Mouse (Mus musculus): Measurements from ENCODE around the gene Usp54. TPM values are rescaled to one million over a fixed set of nuclear protein-coding genes. Genes with fewer than 3 reads are reported as not detected.
"Not testable (repeated sequence)": the region's sequence is repeated elsewhere in the genome, so short reads cannot be mapped to it uniquely, and the experiment has no call there.

The Usp54 gene
- total RNA-seq, 2 experiments from 2014 or later = 42.6 to 50.8 TPM

- no peak for DNase-seq (ENCODE audit: extremely low spot score in 1 of 2, low spot score in 1 of 2)
Observed at GRCm38 (mm10) chr14:20655731-20656130, 14.9 kb upstream of the Usp54 start.

- DNase-seq (ENCODE audit: extremely low spot score in 1 of 2, low spot score in 1 of 2) = no peak
Observed at GRCm38 (mm10) chr14:20654690-20655421, 14.0 kb upstream of the Usp54 start.

- DNase-seq (ENCODE audit: extremely low spot score in 1 of 2, low spot score in 1 of 2) = no peak
Observed at GRCm38 (mm10) chr14:20651722-20652256, 10.9 kb upstream of the Usp54 start.

DNA sequence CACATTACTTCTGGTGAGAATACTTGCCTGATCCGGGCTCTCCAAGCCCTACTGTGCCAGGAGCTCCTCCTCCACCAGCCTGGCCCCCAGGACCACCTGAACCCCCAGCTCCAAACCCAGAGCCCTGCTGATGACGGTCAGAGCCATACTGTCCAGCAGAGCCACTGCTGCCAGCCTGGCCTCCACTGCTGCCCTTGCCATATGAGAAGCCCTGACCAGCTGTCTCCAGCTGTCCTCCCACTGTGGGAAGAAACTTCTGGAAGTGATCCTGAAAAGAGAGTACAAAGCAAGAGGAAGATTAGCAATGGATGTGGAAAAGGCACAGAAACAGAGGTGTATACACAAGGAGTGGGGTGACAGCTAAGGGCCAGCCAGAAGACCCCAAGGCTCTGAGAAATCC is 10.1 kb upstream of the Usp54 start:
- no peak for DNase-seq (ENCODE audit: extremely low spot score in 1 of 2, low spot score in 1 of 2)

- DNase-seq (ENCODE audit: extremely low spot score in 1 of 2, low spot score in 1 of 2) = no peak
Observed at GRCm38 (mm10) chr14:20646381-20646780, 5.5 kb upstream of the Usp54 start.

DNA sequence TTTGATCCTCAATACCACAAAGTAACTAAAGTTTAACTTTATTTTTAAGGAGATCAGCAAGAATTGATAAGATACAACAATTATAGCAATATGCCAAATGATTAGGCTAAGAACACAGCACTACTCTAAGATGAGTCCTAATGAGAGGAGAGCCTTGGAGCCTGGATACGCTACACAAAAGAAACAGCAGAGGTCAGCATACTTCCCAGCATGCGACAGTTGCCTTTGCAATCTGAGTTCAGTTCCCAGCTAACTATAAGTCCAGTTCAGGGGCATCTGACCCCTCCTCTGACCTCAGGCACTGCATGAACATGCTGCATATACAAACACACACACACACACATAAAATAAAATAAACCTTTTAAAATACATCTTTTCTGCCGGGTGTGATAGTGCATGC is 4.7 kb upstream of the Usp54 start:
- DNase-seq (ENCODE audit: extremely low spot score in 1 of 2, low spot score in 1 of 2) = no peak

GRCm38 (mm10) chr14:20641438-20641875 is 594 bp upstream of the Usp54 start:
- no peak for DNase-seq (ENCODE audit: extremely low spot score in 1 of 2, low spot score in 1 of 2)

- no peak for DNase-seq (ENCODE audit: extremely low spot score in 1 of 2, low spot score in 1 of 2)
Observed at GRCm38 (mm10) chr14:20639918-20640619, 794 bp downstream of the Usp54 start.

GRCm38 (mm10) chr14:20638702-20639101 is 2.2 kb downstream of the Usp54 start:
- DNase-seq (ENCODE audit: extremely low spot score in 1 of 2, low spot score in 1 of 2) = no peak

DNA sequence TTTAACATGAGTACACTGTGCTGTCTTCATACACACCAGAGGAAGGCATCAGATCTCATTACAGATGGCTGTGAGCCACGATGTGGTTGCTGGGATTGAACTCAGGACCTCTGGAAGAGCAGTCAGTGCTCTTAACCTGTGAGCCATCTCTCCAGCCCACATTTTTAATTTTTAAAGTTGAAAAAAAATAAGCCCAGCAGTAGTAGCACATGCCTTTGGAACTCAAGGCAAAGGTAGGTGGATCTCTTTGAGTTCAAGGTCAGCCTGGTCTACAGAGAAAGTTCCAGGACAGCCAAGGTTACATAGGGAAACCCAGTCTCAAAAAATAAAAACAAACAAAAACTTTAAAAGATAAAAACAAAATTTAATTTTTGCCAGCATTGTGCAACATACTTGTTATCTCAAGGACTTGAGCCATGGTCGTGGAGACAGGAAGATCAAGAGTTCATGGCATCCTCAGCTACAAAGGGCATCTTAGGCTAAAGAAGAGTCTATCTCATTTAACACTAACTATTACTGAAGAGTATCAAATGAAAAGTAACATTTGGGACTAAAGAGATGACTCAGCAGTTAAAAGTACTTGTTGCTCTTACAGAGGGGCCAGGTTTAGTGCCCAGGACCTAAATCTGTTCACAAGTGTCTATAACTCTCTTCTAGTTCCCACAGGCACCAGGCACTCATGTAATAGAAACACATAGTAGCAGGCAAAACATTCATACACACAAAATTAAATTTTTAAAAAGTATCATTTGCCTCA is 2.9 kb downstream of the Usp54 start:
- DNase-seq (ENCODE audit: extremely low spot score in 1 of 2, low spot score in 1 of 2) = no peak

DNA sequence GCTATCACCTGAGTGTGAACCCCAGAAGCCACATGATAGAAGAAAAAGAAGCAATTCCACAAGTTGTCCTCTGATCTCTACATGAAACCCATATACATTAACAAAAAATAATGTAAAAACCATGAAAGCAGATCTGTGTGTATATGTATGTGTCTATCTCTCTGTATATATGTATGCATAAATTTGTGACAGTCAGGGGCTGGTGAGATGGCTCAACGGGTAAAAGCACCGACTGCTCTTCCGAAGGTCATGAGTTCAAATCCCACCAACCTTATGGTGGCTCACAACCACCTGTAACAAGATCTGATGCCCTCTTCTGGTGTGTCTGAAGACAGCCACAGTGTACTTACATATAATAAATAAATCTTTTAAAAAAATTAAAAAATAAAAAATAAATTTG is 3.9 kb downstream of the Usp54 start:
- not testable (repeated sequence) for DNase-seq (ENCODE audit: extremely low spot score in 1 of 2, low spot score in 1 of 2)

DNA sequence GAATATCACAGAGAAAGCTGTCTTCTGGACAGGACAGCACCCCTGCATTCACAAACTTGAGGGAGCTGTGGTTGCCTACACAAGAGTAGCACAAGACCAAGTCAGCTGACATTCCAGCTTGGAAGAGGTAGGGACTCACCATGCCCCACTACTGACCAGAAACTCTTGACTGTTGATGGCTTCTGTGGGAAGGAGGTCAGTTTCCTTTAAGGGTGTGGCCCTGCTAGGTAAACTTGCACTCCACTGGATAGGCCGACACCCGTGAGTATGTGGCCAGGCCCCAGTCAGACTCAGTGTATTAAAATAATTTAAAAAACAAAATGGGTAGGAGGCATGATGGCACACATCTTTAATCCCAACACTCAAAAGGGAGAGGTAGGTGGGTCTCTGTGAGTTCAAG is 5.3 kb downstream of the Usp54 start:
- no peak for DNase-seq (ENCODE audit: extremely low spot score in 1 of 2, low spot score in 1 of 2)

GRCm38 (mm10) chr14:20631253-20631652 is 9.6 kb downstream of the Usp54 start:
- DNase-seq (ENCODE audit: extremely low spot score in 1 of 2, low spot score in 1 of 2) = no peak

DNA sequence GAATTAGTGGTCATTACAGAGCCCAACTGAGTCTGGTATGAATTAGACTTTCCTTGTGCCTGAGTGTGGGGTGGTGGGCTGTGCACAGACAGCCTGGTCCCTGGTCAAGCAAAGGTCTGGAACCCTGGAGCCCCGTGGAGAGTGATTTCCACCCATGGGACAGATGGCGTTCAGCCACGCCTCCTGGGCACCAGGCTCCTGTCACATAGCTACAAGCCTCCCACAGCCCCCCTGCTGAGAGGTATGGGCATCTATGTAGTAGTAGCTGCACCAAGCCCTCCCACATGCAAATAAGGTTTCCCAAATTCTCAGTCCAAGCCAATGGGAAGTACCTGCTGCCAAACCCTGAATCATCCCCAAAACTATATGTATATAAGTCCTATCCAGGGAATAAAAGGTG is 13.9 kb downstream of the Usp54 start:
- no peak for DNase-seq (ENCODE audit: extremely low spot score in 1 of 2, low spot score in 1 of 2)

DNA sequence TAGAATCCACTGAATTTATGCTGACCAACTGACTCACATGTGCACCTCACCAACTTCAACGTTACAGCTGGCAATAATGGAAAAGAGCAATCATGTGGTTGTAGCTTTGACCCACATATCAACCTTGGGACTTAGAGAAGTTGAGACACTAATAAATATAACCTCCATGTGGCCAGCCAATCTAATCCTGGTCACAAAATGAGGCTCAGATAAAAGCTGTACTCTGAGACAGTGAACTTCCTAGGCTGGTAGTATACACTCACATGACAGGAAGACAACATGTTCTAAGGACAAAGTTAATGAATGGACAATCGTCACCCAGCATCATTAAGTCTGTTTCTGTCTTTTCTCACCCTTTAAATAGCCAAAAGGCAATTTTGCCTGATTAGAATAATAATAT is 14.4 kb downstream of the Usp54 start:
- no peak for DNase-seq (ENCODE audit: extremely low spot score in 1 of 2, low spot score in 1 of 2)

GRCm38 (mm10) chr14:20622907-20623306 is 18.0 kb downstream of the Usp54 start:
- DNase-seq (ENCODE audit: extremely low spot score in 1 of 2, low spot score in 1 of 2) = no peak

- DNase-seq (ENCODE audit: extremely low spot score in 1 of 2, low spot score in 1 of 2) = no peak
Observed at GRCm38 (mm10) chr14:20622412-20622811, 18.5 kb downstream of the Usp54 start.

DNA sequence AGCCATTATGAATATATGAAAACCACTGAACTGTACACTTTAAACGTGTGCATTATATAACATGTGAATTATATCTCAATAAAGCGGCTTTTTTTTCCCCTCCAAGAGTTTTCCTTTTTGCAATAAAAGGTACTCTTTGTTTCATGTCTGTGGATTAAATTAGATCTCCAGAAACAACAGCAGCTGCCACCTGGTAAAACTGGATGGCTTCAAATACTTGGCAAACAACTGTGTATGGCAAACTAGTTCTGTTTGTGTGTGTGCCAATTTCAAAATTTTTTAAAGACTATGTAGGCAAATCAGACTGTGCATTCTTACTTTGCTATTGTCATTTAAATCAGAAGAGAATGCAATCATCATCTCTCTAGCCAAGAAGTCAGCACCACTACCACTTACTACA is 19.0 kb downstream of the Usp54 start:
- DNase-seq (ENCODE audit: extremely low spot score in 1 of 2, low spot score in 1 of 2) = no peak

DNA sequence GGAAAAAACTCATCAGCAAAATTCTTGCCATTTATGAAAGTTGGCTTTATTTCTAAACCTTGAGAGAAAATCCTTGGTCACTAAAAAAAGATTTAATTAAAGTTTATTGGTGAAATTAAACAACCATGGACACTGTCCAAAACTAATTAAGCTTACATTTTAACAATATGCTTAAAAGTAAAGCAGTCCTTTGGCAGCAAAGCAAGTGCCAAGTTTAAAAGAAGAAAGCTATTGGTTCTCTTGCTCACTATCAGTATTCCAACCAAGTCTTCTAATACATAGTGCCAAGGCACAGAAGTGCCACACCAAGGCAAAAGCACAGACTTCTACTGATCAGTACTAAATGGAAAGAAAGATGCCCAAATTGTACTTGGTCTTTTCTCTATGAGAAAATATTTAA is 21.7 kb downstream of the Usp54 start:
- DNase-seq (ENCODE audit: extremely low spot score in 1 of 2, low spot score in 1 of 2) = no peak

- DNase-seq (ENCODE audit: extremely low spot score in 1 of 2, low spot score in 1 of 2) = no peak
Observed at GRCm38 (mm10) chr14:20618211-20618610, 22.7 kb downstream of the Usp54 start.

DNA sequence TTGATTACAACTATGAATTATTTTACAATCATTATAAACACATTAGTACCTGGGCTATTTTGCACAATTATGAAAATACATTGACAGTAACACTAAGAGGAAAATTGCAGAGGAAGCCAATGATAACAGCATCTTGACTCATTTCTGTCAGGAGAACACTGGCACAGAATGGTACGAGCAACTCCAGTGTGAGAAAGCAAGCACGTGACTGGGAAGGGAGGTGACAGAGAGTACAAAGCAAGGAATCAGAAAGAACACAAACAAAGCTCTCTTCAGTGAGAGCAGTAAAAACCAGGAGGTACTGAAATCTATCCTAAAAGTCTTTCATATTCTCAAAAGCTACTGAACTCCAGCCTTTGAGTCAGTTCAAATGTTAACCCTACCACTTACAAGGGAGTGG is 24.4 kb downstream of the Usp54 start:
- no peak for DNase-seq (ENCODE audit: extremely low spot score in 1 of 2, low spot score in 1 of 2)
